Mouse (Mus musculus) urinary bladder, postnatal 14 days (tissue): ENCODE data around the gene Smarcc1.
A peak's percentile ranks its signal among the peaks of the same experiment; 100 is the strongest.
"Not testable (repeated sequence)": the region's sequence is repeated elsewhere in the genome, so short reads cannot be mapped to it uniquely, and the experiment has no call there.

Experiments used
- DNase-seq: peaks from one replicate; pipeline ENCODE4 v3.0.0; 2021; ENCODE audit warnings: low spot score

Gene Smarcc1

DNA sequence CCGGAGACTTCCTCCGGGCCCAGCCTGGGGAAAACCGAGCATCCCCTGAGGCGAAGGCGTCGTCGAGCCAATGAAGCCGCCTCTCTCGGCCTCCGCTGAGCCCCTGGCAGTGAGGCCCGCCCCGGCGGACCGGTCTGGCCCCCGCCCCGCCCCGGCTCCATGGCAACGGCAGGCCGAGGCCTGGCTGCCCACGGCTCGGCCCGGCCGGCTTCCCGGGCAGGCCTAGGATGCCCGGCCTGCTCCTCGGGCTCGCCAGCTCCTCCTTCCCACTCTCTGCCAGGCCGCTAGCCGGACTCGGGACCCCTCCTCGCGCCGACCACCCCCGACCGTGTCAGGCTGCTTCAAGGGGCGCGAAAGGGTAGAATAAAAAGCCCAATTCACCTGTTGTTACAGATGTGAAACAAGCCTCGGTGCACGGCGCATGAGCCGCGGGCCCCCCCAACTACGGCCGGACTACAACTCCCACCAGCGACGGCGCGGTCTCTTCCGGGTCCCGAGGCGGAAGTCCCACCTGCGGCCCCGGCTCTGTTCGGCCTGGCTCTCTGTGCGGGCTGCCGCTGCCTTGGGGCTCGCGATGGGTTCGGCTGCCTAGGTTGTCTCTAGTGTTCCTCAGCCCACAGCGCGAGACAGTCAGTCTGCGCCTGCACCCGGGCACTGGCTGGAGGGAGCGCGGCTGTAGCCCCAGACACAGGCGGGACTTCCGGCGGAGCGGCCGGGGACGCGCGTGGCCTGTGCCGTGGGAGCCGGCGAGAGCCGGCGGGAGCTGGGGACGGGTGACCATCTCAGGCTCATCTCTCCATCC lies at the start of gene Smarcc1:
Smarcc1 (plus strand) TSS at position 732 of the 802 bp plus-strand sequence.
- peak; percentile 88 for DNase-seq

GRCm38 (mm10) chr9:110068745-110069144 lies 48.8 kb upstream of the Smarcc1 start:
- DNase-seq = no peak

DNA sequence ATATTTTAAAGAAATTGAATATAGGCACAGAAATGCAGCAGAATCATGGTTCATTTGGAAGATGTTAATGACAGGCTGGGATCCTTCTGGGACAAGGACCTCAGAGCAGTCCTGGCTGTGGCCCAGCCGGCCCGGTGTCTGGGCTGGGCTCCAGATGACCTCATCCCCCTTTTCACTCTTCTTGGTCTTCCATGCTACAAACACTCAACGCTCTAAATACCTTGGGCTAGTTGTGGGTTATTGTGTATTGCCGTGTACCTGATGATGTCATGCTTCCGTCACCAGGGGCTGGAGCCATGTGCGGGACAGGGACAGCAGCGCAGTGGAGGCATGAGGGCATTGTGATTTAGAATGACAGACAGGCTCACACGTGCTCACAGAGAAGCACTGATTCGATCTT lies 47.1 kb upstream of the Smarcc1 start:
- no peak for DNase-seq

GRCm38 (mm10) chr9:110071011-110071410 lies 46.5 kb upstream of the Smarcc1 start:
- DNase-seq = no peak

- DNase-seq = peak; percentile 69
Measured at GRCm38 (mm10) chr9:110071843-110072242, 45.7 kb upstream of the Smarcc1 start.

- DNase-seq = not testable (repeated sequence)
Measured at GRCm38 (mm10) chr9:110076468-110076867, 41.0 kb upstream of the Smarcc1 start.

GRCm38 (mm10) chr9:110081066-110081465 lies 36.4 kb upstream of the Smarcc1 start:
- DNase-seq = no peak

- no peak for DNase-seq
Measured at GRCm38 (mm10) chr9:110084201-110084964, 33.1 kb upstream of the Smarcc1 start.

GRCm38 (mm10) chr9:110085693-110086092 lies 31.8 kb upstream of the Smarcc1 start:
- DNase-seq = no peak

DNA sequence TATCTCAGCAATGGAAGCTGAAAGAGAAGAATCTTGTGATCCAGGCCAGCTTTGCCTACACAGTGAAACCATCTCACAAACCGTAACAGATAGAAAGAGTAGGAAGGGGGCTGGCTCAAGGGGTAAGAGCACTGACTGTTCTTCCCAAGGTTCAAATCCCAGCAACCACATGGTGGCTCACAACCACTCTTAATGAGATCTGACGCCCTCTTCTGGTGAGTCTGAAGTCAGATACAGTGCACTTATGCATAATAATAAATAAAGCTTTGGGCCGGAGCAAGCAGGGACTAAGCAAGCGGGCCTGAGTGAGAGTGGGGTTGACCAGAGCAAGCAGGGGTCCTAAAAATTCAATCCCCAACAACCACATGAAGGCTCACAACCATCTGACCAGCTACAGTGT lies 24.2 kb upstream of the Smarcc1 start:
- DNase-seq = no peak

DNA sequence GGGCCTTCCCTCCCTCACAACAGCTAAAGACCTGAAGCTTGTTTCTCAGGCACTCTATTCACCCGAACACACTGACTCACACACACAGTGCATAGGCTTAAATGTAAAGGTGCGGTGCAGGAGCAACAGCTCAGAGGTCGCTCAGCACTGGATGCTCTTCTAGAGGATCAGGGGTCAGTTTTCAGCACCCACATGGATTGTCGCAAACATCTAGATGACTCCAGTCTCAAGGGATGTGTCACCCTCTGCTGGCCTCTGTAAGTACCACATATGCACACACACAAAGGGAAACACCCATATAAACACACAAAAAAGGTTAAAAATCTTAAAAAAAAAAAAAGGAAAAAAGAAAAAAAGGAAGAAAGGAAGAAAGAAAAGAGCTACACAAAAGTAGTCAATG lies 22.7 kb upstream of the Smarcc1 start:
- no peak for DNase-seq

GRCm38 (mm10) chr9:110097791-110098190 lies 19.7 kb upstream of the Smarcc1 start:
- DNase-seq = no peak

DNA sequence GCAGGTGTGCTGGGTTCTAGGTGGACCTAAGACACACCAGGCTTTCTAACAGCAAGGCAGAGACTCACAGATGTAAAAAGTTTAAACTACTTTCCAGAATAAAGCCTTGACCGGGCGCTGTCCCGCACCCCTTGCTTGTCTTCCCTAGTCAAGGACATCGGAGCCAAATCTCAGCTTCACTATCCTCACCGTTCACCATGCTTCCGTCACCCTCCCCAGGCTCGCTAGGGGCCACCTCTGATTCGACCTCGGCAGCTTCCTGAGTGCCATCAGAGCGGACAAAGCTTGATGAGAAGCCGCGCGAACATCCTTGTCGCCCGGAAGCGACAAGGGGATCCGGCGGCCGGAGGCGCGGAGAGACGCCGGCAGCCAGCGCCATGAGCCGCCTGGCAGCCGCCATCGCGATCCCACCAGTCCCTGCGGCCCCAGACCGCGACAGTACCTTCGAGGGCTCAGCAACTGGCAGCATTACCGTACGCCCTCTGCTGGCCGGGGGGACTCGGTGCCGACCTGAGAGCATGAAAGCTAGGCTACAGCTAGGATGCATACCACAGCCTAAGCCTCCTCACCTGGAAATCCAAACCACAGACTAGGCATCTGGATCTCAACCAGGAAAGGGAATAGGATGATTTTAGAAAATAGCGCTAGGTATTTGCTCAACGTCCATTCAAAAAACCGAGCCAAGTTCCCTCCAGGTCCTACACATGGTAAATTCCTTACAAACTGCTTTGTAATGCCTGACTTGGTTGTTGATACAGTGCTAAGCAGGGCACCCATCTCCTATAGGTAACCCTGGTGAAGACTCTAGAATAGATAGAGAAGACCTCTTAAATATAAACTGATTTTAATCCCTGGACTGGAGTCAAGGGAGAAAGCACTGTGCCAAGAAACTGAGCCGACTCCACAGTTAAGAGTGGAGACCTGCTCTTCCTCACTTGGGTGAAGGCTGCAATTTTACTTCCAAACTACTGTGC lies 16.6 kb upstream of the Smarcc1 start:
- DNase-seq = peak; percentile 94

DNA sequence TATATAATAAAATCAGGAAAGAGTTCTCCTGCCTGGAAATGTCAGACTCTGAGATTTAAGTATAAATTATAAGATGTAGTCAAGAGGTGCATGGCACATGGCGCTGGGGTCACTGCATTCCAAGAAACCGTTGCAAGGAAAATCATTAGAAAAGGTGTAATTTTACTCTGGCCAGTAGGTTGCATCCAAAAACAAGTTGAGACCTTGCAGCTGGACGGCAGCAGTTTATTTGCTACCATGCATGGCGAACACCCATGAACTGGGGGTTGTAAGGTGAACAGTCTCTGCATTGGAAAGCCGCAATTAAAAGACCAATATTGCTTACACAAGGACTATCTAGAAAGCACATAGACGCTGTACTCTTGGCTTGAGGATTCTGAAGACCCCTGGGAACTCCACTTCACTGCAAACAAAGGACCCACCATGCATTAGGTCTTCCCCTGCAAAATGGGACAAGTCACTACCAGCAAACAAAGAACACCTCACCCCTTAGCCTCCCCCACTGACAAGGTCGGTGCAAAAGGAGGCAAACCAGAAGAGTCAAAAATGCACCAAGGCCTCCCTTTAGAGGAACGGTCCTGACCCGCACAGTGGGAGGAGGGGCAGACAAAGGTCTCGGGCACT lies 1.0 kb upstream of the Smarcc1 start:
- DNase-seq = no peak

DNA sequence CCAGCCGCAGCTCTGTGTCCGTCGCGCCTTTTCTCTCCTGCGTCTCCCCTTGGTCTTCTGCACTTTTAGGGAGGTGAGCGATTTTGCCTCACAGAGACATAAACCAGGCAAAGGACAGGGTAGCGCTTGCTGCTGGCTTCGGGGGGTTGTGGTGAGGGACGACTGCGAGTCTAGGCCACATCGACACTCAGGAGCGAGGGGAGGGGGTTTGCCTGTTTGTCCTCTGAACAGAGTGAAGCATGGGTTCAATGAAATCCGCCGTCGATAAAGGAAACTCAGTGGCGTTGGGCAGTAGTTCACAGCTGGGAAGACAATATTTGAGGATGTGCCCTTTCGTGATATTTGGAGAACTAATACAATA lies 251 bp downstream of the Smarcc1 start, which contains the start of gene Dhx30:
Dhx30 (minus strand) TSS at position 52 of the 361 bp plus-strand sequence.
- no peak for DNase-seq

DNA sequence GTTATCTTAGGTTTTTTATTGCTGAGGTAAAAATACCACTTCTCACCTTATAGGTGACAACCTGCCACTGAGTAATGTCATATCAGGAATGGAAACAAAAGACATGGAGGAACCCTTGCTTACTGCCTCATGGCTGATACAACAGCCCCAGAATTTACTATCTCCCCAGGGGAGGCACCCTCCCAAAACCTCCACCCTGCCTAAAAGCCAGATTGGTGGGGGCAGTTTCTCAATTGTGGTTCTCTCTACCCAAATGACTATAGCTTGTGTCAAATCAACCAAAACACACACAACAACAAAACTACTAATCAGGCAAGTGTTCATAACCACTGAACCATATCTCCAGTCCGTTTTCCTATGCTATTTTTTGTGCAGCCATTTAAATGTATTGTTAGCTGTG lies 741 bp downstream of the Smarcc1 start:
- no peak for DNase-seq

- no peak for DNase-seq
Measured at GRCm38 (mm10) chr9:110121424-110121823, 3.9 kb downstream of the Smarcc1 start.

GRCm38 (mm10) chr9:110123322-110123721 lies 5.8 kb downstream of the Smarcc1 start:
- DNase-seq = no peak

DNA sequence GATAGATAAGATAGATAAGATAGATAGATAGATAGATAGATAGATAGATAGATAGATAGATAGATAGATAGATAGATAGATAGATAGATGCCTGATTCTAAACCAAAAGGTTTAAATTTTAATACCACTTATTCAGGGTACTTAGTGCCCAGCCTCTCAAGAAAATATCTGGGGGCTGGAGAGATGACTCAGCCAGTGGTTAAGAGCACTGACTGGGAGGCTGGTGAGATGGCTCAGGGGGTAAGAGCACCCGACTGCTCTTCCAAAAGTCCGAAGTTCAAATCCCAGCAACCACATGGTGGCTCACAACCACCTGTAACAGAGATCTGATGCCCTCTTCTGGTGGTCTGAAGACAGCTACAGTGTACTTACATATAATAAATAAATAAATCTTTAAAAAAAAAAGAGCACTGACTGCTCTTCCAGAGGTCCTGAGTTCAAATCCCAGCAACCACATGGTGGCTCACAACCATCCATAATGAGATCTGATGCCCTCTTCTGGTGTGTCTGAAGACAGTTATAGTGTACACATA lies 6.6 kb downstream of the Smarcc1 start:
- not testable (repeated sequence) for DNase-seq

DNA sequence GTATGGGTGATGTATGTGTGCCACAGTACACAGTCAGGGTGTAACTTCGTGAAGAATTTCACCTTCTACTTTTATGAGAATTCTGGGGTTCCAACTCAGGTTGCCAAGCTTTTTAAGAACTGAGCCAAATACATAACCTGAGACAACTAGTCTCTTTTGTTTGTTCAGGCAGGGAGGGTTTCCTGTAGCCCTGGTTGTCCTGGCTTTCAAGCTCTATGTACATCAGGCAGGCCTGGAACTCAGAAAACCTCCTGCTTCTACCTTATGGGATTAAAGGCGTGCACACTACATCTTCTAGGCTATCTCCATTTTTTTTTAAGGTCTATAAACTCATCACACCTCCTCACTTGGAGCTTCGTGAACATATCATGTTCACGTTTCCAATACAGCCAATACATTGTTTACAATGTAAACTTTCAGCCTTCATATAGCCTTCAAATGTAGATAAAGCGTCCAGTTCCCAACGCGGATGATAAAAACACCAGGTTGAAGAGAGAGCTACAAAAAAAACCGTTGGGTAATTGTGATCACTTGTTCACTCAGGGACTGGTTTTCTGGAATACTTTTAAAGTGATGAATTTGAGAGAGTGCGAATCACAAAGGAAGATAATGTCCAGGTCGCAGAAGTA lies 13.5 kb downstream of the Smarcc1 start:
- no peak for DNase-seq
